Mouse (Mus musculus): Measurements from ENCODE around the gene Kcnq4. TPM values are rescaled to one million over a fixed set of nuclear protein-coding genes. Genes with fewer than 3 reads are reported as not detected.

Gene Kcnq4
- polyA plus RNA-seq, 1 experiment from 2014 or later = 5.6 TPM

- Histone ChIP-seq H3K27me3 (replicated peaks; ENCODE audit: low read depth, poor library complexity, severe bottlenecking) (peaks cover 52% of the 10 kb centered on the region), H3K4me1 (peaks cover 33% of the 10 kb centered on the region), H3K27ac (replicated peaks) (peak overlapping the region; percentile 81), H3K9me3 (no peaks in the 10 kb centered on the region), H3K4me3 (peak overlapping the region; percentile 60), H3K36me3 (replicated peaks) (no peaks in the 10 kb centered on the region)
- 17% methylated on average over 12 of the region's 12 CpGs for WGBS
- no peak for DNase-seq (ENCODE audit: low spot score)
These were observed 31.6 kb downstream of the Kcnq4 start for GRCm38 (mm10) chr4:120716765-120717164.

GRCm38 (mm10) chr4:120716141-120716571 is 32.3 kb downstream of the Kcnq4 start:
- peak overlapping the region; percentile 81 for H3K27ac ChIP-seq (replicated peaks)
- under 1% methylated on average over 12 of the region's 12 CpGs for WGBS

GRCm38 (mm10) chr4:120713856-120714497 is 34.4 kb downstream of the Kcnq4 start:
- no peak for DNase-seq (ENCODE audit: low spot score)
- Histone ChIP-seq H3K9me3 (no peaks in the 10 kb centered on the region), H3K27me3 (replicated peaks; ENCODE audit: low read depth, poor library complexity, severe bottlenecking) (peaks cover 55% of the 10 kb centered on the region), H3K36me3 (replicated peaks) (no peaks in the 10 kb centered on the region), H3K4me3 (no peak overlapping the region), H3K27ac (replicated peaks) (no peak overlapping the region), H3K4me1 (peaks cover 31% of the 10 kb centered on the region)
- 87% methylated on average over 6 of the region's 6 CpGs for WGBS

More at GRCm38 (mm10) chr4:120716141-120716571, 32.3 kb downstream of the Kcnq4 start:
- H3K4me3 ChIP-seq = peak overlapping the region; percentile 60
- H3K27me3 ChIP-seq (replicated peaks; ENCODE audit: low read depth, poor library complexity, severe bottlenecking) = peaks cover 52% of the 10 kb centered on the region
- no peaks in the 10 kb centered on the region for H3K36me3 ChIP-seq (replicated peaks)
- H3K9me3 ChIP-seq = no peaks in the 10 kb centered on the region
- peak; percentile 87 for DNase-seq (ENCODE audit: low spot score)
- H3K4me1 ChIP-seq = peaks cover 33% of the 10 kb centered on the region

GRCm38 (mm10) chr4:120713021-120713420 is 35.4 kb downstream of the Kcnq4 start:
- peaks cover 53% of the 10 kb centered on the region for H3K27me3 ChIP-seq (replicated peaks; ENCODE audit: low read depth, poor library complexity, severe bottlenecking)
- WGBS = 93% methylated on average over 6 of the region's 6 CpGs

GRCm38 (mm10) chr4:120712236-120712635 is 36.2 kb downstream of the Kcnq4 start:
- 81% methylated on average over 12 of the region's 12 CpGs for WGBS
- H3K27ac ChIP-seq (replicated peaks) = no peak overlapping the region
- no peak for DNase-seq (ENCODE audit: low spot score)

More at GRCm38 (mm10) chr4:120713021-120713420, 35.4 kb downstream of the Kcnq4 start:
- H3K36me3 ChIP-seq (replicated peaks) = no peaks in the 10 kb centered on the region
- H3K4me1 ChIP-seq = peaks cover 35% of the 10 kb centered on the region
- H3K27ac ChIP-seq (replicated peaks) = no peak overlapping the region
- no peak for DNase-seq (ENCODE audit: low spot score)
- no peaks in the 10 kb centered on the region for H3K9me3 ChIP-seq
- no peak overlapping the region for H3K4me3 ChIP-seq

GRCm38 (mm10) chr4:120702511-120702910 is 45.9 kb downstream of the Kcnq4 start:
- peaks cover 60% of the 10 kb centered on the region for H3K27me3 ChIP-seq (replicated peaks; ENCODE audit: low read depth, poor library complexity, severe bottlenecking)
- no peak overlapping the region for H3K27ac ChIP-seq (replicated peaks)
- H3K4me3 ChIP-seq = no peak overlapping the region
- no peaks in the 10 kb centered on the region for H3K9me3 ChIP-seq
- peaks cover 7% of the 10 kb centered on the region for H3K4me1 ChIP-seq
- DNase-seq (ENCODE audit: low spot score) = no peak
- whole genome bisulfite sequencing = 95% methylated on average over 2 of the region's 2 CpGs
- no peaks in the 10 kb centered on the region for H3K36me3 ChIP-seq (replicated peaks)

More at GRCm38 (mm10) chr4:120712236-120712635, 36.2 kb downstream of the Kcnq4 start:
- Histone ChIP-seq H3K9me3 (no peaks in the 10 kb centered on the region), H3K4me1 (peaks cover 37% of the 10 kb centered on the region), H3K4me3 (no peak overlapping the region), H3K36me3 (replicated peaks) (no peaks in the 10 kb centered on the region), H3K27me3 (replicated peaks; ENCODE audit: low read depth, poor library complexity, severe bottlenecking) (peaks cover 47% of the 10 kb centered on the region)

GRCm38 (mm10) chr4:120702056-120702455 is 46.4 kb downstream of the Kcnq4 start:
- H3K9me3 ChIP-seq = no peaks in the 10 kb centered on the region
- peaks cover 9% of the 10 kb centered on the region for H3K4me1 ChIP-seq
- no peak overlapping the region for H3K27ac ChIP-seq (replicated peaks)
- H3K36me3 ChIP-seq (replicated peaks) = no peaks in the 10 kb centered on the region
- no peak overlapping the region for H3K4me3 ChIP-seq
- 88% methylated on average over 8 of the region's 8 CpGs for WGBS
- H3K27me3 ChIP-seq (replicated peaks; ENCODE audit: low read depth, poor library complexity, severe bottlenecking) = peaks cover 64% of the 10 kb centered on the region
- no peak for DNase-seq (ENCODE audit: low spot score)

- Histone ChIP-seq H3K9me3 (no peaks in the 10 kb centered on the region), H3K27ac (replicated peaks) (no peak overlapping the region), H3K4me1 (peaks cover 9% of the 10 kb centered on the region), H3K27me3 (replicated peaks; ENCODE audit: low read depth, poor library complexity, severe bottlenecking) (peaks cover 73% of the 10 kb centered on the region), H3K36me3 (replicated peaks) (no peaks in the 10 kb centered on the region), H3K4me3 (no peak overlapping the region)
- DNase-seq (ENCODE audit: low spot score) = no peak
- 72% methylated on average over 3 of the region's 3 CpGs for WGBS
These were observed 47.2 kb downstream of the Kcnq4 start for GRCm38 (mm10) chr4:120701180-120701579.

GRCm38 (mm10) chr4:120697799-120698484 is 50.5 kb downstream of the Kcnq4 start:
- Histone ChIP-seq H3K27ac (replicated peaks) (no peak overlapping the region), H3K4me3 (peak overlapping the region; percentile 36), H3K9me3 (no peaks in the 10 kb centered on the region), H3K36me3 (replicated peaks) (no peaks in the 10 kb centered on the region), H3K4me1 (peaks cover 9% of the 10 kb centered on the region), H3K27me3 (replicated peaks; ENCODE audit: low read depth, poor library complexity, severe bottlenecking) (peaks cover 77% of the 10 kb centered on the region)
- no peak for DNase-seq (ENCODE audit: low spot score)
- 12% methylated on average over 35 of the region's 35 CpGs for WGBS

- Histone ChIP-seq H3K36me3 (replicated peaks) (no peaks in the 10 kb centered on the region), H3K9me3 (no peaks in the 10 kb centered on the region), H3K27ac (replicated peaks) (no peak overlapping the region), H3K4me3 (no peak overlapping the region; the same call in 1 of the 2 replicates), H3K4me1 (peaks cover 9% of the 10 kb centered on the region), H3K27me3 (replicated peaks; ENCODE audit: low read depth, poor library complexity, severe bottlenecking) (peaks cover 73% of the 10 kb centered on the region)
- DNase-seq (ENCODE audit: low spot score) = no peak
- 87% methylated on average over 8 of the region's 8 CpGs for WGBS
These were observed 51.1 kb downstream of the Kcnq4 start for GRCm38 (mm10) chr4:120697353-120697752.

- peaks cover 30% of the 10 kb centered on the region for H3K27me3 ChIP-seq (replicated peaks; ENCODE audit: low read depth, poor library complexity, severe bottlenecking)
- no peaks in the 10 kb centered on the region for H3K9me3 ChIP-seq
- H3K4me3 ChIP-seq = no peak overlapping the region
- H3K4me1 ChIP-seq = peaks cover 4% of the 10 kb centered on the region; the same call in 1 of the 2 replicates
- no peak overlapping the region for H3K27ac ChIP-seq (replicated peaks)
- DNase-seq (ENCODE audit: low spot score) = peak; percentile 71
- H3K36me3 ChIP-seq (replicated peaks) = no peaks in the 10 kb centered on the region
- 41% methylated on average over 10 of the region's 10 CpGs for WGBS
These were observed 55.7 kb downstream of the Kcnq4 start for GRCm38 (mm10) chr4:120692717-120693116.

- WGBS = 67% methylated on average over 6 of the region's 6 CpGs
- no peak for DNase-seq (ENCODE audit: low spot score)
- Histone ChIP-seq H3K9me3 (no peaks in the 10 kb centered on the region), H3K27ac (replicated peaks) (no peak overlapping the region), H3K4me1 (peaks cover 6% of the 10 kb centered on the region; the same call in 1 of the 2 replicates), H3K4me3 (no peak overlapping the region), H3K36me3 (replicated peaks) (no peaks in the 10 kb centered on the region), H3K27me3 (replicated peaks; ENCODE audit: low read depth, poor library complexity, severe bottlenecking) (peaks cover 4% of the 10 kb centered on the region; the same call in 1 of the 2 replicates)
These were observed 59.1 kb downstream of the Kcnq4 start for GRCm38 (mm10) chr4:120689317-120689716.

- H3K36me3 ChIP-seq (replicated peaks) = no peaks in the 10 kb centered on the region
- no peaks in the 10 kb centered on the region for H3K9me3 ChIP-seq
- H3K27me3 ChIP-seq (replicated peaks; ENCODE audit: low read depth, poor library complexity, severe bottlenecking) = no peaks in the 10 kb centered on the region
- peaks cover 6% of the 10 kb centered on the region; the same call in 1 of the 2 replicates for H3K4me1 ChIP-seq
- no peak for DNase-seq (ENCODE audit: low spot score)
- WGBS = 47% methylated on average over 6 of the region's 6 CpGs
- no peak overlapping the region for H3K27ac ChIP-seq (replicated peaks)
- no peak overlapping the region for H3K4me3 ChIP-seq
These were observed 61.1 kb downstream of the Kcnq4 start for GRCm38 (mm10) chr4:120687282-120687681.
